Mouse (Mus musculus): ENCODE measurements around the gene Dnajc9. TPM values are rescaled to one million over a fixed set of nuclear protein-coding genes. Genes with fewer than 3 reads are reported as not detected.

The Dnajc9 gene
- polyA plus RNA-seq (2016; fragmentation: Nextera tagmentation; extraction: Ambion mirVana): 97.6 and 99.1 TPM in 2 replicates

- Histone ChIP-seq H3K9ac (peak within 1 kb of the TSS; percentile 83), H3K27ac (ENCODE audit: poor library complexity, severe bottlenecking) (peak within 1 kb of the TSS; percentile 80), H3K4me3 (peak within 1 kb of the TSS; percentile 86), H3K4me1 (replicated peaks) (peaks cover 31% of the 10 kb centered on the region), H3K4me2 (peak within 1 kb of the TSS; percentile 89), H3K36me3 (peaks cover 50% of the 10 kb centered on the region), H3K9me3 (replicated peaks) (no peaks in the 10 kb centered on the region), H3K27me3 (replicated peaks) (no peaks in the 10 kb centered on the region)
- ATAC-seq (ENCODE audit: insufficient number of reproducible peaks, low FRiP score): peak; percentile 81
- 0% methylated on average over 59 of the region's 59 CpGs for WGBS
These were observed at the start of gene Dnajc9 for GRCm38 (mm10) chr14:20388441-20389129. Dnajc9 (minus strand) TSS chr14:20388910.

- Histone ChIP-seq H3K4me1 (replicated peaks) (no peaks in the 10 kb centered on the region), H3K9ac (no peak overlapping the region), H3K4me2 (no peak overlapping the region), H3K4me3 (no peak overlapping the region), H3K27ac (ENCODE audit: poor library complexity, severe bottlenecking) (no peak overlapping the region), H3K36me3 (no peaks in the 10 kb centered on the region), H3K9me3 (replicated peaks) (0 out of 2 replicates have a peak, but pooled peaks cover 4% of the 10 kb centered on the region), H3K27me3 (replicated peaks) (no peaks in the 10 kb centered on the region)
- no peak for ATAC-seq (ENCODE audit: insufficient number of reproducible peaks, low FRiP score)
- WGBS: 71% methylated on average over 6 of the region's 6 CpGs
These were observed 48.3 kb upstream of the Dnajc9 start for GRCm38 (mm10) chr14:20436976-20437375.

- H3K4me2 ChIP-seq: no peak overlapping the region
- H3K4me3 ChIP-seq: no peak overlapping the region
- no peak overlapping the region for H3K9ac ChIP-seq
- no peak for ATAC-seq (ENCODE audit: insufficient number of reproducible peaks, low FRiP score)
- H3K36me3 ChIP-seq: no peaks in the 10 kb centered on the region
- WGBS: 87% methylated on average over 4 of the region's 4 CpGs
- no peak overlapping the region for H3K27ac ChIP-seq (ENCODE audit: poor library complexity, severe bottlenecking)
- no peaks in the 10 kb centered on the region for H3K4me1 ChIP-seq (replicated peaks)
- H3K27me3 ChIP-seq (replicated peaks): no peaks in the 10 kb centered on the region
- 0 out of 2 replicates have a peak, but pooled peaks cover 4% of the 10 kb centered on the region for H3K9me3 ChIP-seq (replicated peaks)
These were observed 43.7 kb upstream of the Dnajc9 start for GRCm38 (mm10) chr14:20432420-20432819.

- Histone ChIP-seq H3K4me2 (no peak overlapping the region), H3K27ac (ENCODE audit: poor library complexity, severe bottlenecking) (no peak overlapping the region), H3K36me3 (no peaks in the 10 kb centered on the region), H3K9me3 (replicated peaks) (0 out of 2 replicates have a peak, but pooled peaks cover 4% of the 10 kb centered on the region), H3K27me3 (replicated peaks) (no peaks in the 10 kb centered on the region), H3K4me1 (replicated peaks) (no peaks in the 10 kb centered on the region), H3K4me3 (no peak overlapping the region), H3K9ac (no peak overlapping the region)
- ATAC-seq (ENCODE audit: insufficient number of reproducible peaks, low FRiP score): no peak
- 70% methylated on average over 6 of the region's 6 CpGs for WGBS
These were observed 43.0 kb upstream of the Dnajc9 start for GRCm38 (mm10) chr14:20431726-20432125.

GRCm38 (mm10) chr14:20429833-20430232, 41.1 kb upstream of the Dnajc9 start:
- Histone ChIP-seq H3K36me3 (no peaks in the 10 kb centered on the region), H3K27me3 (replicated peaks) (no peaks in the 10 kb centered on the region), H3K9ac (no peak overlapping the region), H3K4me3 (no peak overlapping the region), H3K4me1 (replicated peaks) (no peaks in the 10 kb centered on the region), H3K27ac (ENCODE audit: poor library complexity, severe bottlenecking) (no peak overlapping the region), H3K4me2 (no peak overlapping the region), H3K9me3 (replicated peaks) (0 out of 2 replicates have a peak, but pooled peaks cover 4% of the 10 kb centered on the region)
- WGBS: 36% methylated on average over 1 of the region's 1 CpGs
- ATAC-seq (ENCODE audit: insufficient number of reproducible peaks, low FRiP score): no peak

GRCm38 (mm10) chr14:20428593-20428992, 39.9 kb upstream of the Dnajc9 start:
- Histone ChIP-seq H3K9me3 (replicated peaks) (0 out of 2 replicates have a peak, but pooled peaks cover 4% of the 10 kb centered on the region), H3K27ac (ENCODE audit: poor library complexity, severe bottlenecking) (no peak overlapping the region), H3K4me2 (no peak overlapping the region), H3K36me3 (no peaks in the 10 kb centered on the region), H3K4me1 (replicated peaks) (no peaks in the 10 kb centered on the region), H3K27me3 (replicated peaks) (no peaks in the 10 kb centered on the region), H3K4me3 (no peak overlapping the region), H3K9ac (no peak overlapping the region)
- 38% methylated on average over 1 of the region's 1 CpGs for WGBS
- ATAC-seq (ENCODE audit: insufficient number of reproducible peaks, low FRiP score): no peak

- no peak for ATAC-seq (ENCODE audit: insufficient number of reproducible peaks, low FRiP score)
- WGBS: 82% methylated on average over 6 of the region's 6 CpGs
These were observed 34.3 kb upstream of the Dnajc9 start for GRCm38 (mm10) chr14:20423046-20423445.

GRCm38 (mm10) chr14:20422257-20422656, 33.5 kb upstream of the Dnajc9 start:
- H3K27ac ChIP-seq (ENCODE audit: poor library complexity, severe bottlenecking): no peak overlapping the region
- no peaks in the 10 kb centered on the region for H3K4me1 ChIP-seq (replicated peaks)
- H3K4me2 ChIP-seq: no peak overlapping the region
- H3K27me3 ChIP-seq (replicated peaks): no peaks in the 10 kb centered on the region
- no peak overlapping the region for H3K9ac ChIP-seq
- H3K4me3 ChIP-seq: no peak overlapping the region
- 46% methylated on average over 7 of the region's 7 CpGs for WGBS
- H3K9me3 ChIP-seq (replicated peaks): no peaks in the 10 kb centered on the region
- no peaks in the 10 kb centered on the region for H3K36me3 ChIP-seq
- no peak for ATAC-seq (ENCODE audit: insufficient number of reproducible peaks, low FRiP score)

More at GRCm38 (mm10) chr14:20423046-20423445, 34.3 kb upstream of the Dnajc9 start:
- H3K4me2 ChIP-seq: no peak overlapping the region
- no peaks in the 10 kb centered on the region for H3K4me1 ChIP-seq (replicated peaks)
- no peak overlapping the region for H3K4me3 ChIP-seq
- H3K9ac ChIP-seq: no peak overlapping the region
- H3K9me3 ChIP-seq (replicated peaks): no peaks in the 10 kb centered on the region
- no peaks in the 10 kb centered on the region for H3K36me3 ChIP-seq
- H3K27ac ChIP-seq (ENCODE audit: poor library complexity, severe bottlenecking): no peak overlapping the region
- H3K27me3 ChIP-seq (replicated peaks): no peaks in the 10 kb centered on the region

- Histone ChIP-seq H3K27me3 (replicated peaks) (no peaks in the 10 kb centered on the region; the same call in 1 of the 2 replicates), H3K9ac (no peak overlapping the region), H3K4me2 (no peak overlapping the region), H3K4me1 (replicated peaks) (no peaks in the 10 kb centered on the region), H3K9me3 (replicated peaks) (no peaks in the 10 kb centered on the region), H3K27ac (ENCODE audit: poor library complexity, severe bottlenecking) (no peak overlapping the region), H3K4me3 (no peak overlapping the region), H3K36me3 (no peaks in the 10 kb centered on the region)
- 42% methylated on average over 1 of the region's 1 CpGs for WGBS
- ATAC-seq (ENCODE audit: insufficient number of reproducible peaks, low FRiP score): no peak
These were observed 11.4 kb upstream of the Dnajc9 start for GRCm38 (mm10) chr14:20400071-20400470.

GRCm38 (mm10) chr14:20398864-20399263, 10.2 kb upstream of the Dnajc9 start:
- ATAC-seq (ENCODE audit: insufficient number of reproducible peaks, low FRiP score): no peak
- H3K4me2 ChIP-seq: no peak overlapping the region
- H3K4me3 ChIP-seq: no peak overlapping the region
- no peaks in the 10 kb centered on the region; the same call in 1 of the 2 replicates for H3K27me3 ChIP-seq (replicated peaks)
- no peak overlapping the region for H3K9ac ChIP-seq
- H3K36me3 ChIP-seq: no peaks in the 10 kb centered on the region
- no peak overlapping the region for H3K27ac ChIP-seq (ENCODE audit: poor library complexity, severe bottlenecking)
- 0 out of 2 replicates have a peak, but pooled peaks cover 3% of the 10 kb centered on the region for H3K4me1 ChIP-seq (replicated peaks)
- H3K9me3 ChIP-seq (replicated peaks): no peaks in the 10 kb centered on the region
- WGBS: 36% methylated on average over 4 of the region's 4 CpGs

GRCm38 (mm10) chr14:20397220-20397619, 8.5 kb upstream of the Dnajc9 start:
- WGBS: 80% methylated on average over 9 of the region's 9 CpGs
- H3K4me2 ChIP-seq: no peak overlapping the region
- no peaks in the 10 kb centered on the region for H3K36me3 ChIP-seq
- H3K9ac ChIP-seq: no peak overlapping the region
- H3K27me3 ChIP-seq (replicated peaks): no peaks in the 10 kb centered on the region; the same call in 1 of the 2 replicates
- no peaks in the 10 kb centered on the region for H3K9me3 ChIP-seq (replicated peaks)
- H3K27ac ChIP-seq (ENCODE audit: poor library complexity, severe bottlenecking): no peak overlapping the region
- no peak overlapping the region for H3K4me3 ChIP-seq
- ATAC-seq (ENCODE audit: insufficient number of reproducible peaks, low FRiP score): no peak
- peaks cover 6% of the 10 kb centered on the region; the same call in 1 of the 2 replicates for H3K4me1 ChIP-seq (replicated peaks)
